Mouse (Mus musculus): Measurements from ENCODE around the gene Pigl.

Gene Pigl

GRCm38 (mm10) chr11:62560463-62561016 lies 102.3 kb downstream of the Pigl start:
- no peak for DNase-seq

- DNase-seq = no peak
Observed at GRCm38 (mm10) chr11:62563590-62563989, 105.3 kb downstream of the Pigl start.

Measured in kidney, adult 18-20 months (tissue).